Mouse (Mus musculus): ENCODE data around the gene Dmd.
A peak's percentile ranks its signal among the peaks of the same experiment; 100 is the strongest.

The Dmd gene

DNA sequence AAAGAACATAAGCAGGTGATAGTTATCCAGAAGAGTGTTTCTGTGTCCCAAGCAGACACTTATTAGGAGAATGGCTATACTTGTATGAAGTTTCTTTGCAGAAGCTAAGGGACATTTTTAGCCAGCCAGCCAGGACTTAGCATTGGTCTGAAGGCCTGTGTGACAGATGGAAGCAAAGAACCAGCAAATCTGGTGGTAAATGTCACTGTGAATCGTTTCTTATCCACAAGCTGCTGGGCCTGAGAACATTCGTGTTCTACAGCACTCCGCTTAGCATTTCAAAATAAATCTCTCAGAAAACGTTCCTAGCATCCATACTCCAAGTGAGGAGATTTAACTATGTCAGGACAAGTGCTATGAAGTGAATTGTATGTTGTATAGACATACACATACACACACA lies 1486.9 kb downstream of the Dmd start:
- no peak for DNase-seq

DNA sequence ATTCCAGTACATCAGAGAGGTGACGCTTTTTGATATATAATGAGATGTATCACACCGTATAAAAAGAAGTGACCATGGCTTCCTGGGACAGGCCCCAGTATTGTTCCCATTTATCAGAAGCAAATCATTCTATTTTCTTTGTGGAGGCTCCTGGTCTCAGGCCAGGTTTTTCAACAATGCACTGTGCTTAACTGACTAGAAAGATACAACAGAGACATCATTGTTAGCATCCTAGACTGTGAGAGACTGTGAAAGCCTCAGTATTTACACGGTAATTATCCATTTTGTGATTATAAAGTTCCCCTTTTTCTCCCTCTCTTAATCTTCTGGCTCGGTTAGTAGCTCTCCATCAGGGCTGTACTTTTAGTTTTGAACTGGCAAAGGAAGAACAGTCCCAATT lies 1487.9 kb downstream of the Dmd start:
- DNase-seq, result no peak

DNA sequence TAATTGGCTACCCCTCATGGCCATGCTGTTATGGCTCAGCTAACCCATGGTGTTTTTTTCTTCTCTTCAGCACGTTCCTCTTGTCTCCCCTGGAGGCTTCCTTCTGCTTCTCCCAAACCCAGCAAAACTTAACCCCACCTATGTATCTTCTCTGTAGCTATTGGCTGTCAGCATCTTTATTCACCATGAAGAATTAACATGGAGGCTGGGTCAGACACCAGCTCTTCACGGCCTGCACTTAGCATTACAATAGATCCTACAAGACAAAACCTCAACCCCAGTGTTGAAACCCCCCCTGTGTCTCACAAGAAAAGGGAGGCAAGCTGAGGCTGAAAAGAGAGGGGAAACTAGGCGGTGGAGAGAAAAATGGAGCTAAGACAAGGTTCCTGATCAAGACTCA lies 1494.3 kb downstream of the Dmd start:
- no peak for DNase-seq

GRCm38 (mm10) chrX:84443985-84444384 lies 1495.3 kb downstream of the Dmd start:
- DNase-seq, result no peak

DNA sequence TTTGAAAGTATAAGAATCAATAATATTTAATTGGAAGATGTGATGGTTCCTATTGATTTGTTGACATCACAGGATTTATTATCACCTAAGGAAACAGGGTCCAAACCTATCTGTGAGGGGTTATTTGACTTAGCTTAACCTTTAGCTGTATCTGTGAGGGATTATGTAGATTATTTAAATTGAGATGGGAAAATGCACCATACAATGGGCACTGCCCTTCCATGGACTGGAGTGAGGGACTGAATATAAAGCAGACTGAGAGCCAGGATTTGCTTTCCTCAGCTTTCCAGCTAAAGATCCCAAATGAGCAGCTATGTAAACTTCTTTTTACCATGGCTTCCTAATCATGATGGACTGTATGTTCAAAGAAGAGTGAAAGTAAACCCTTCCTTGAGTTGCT lies 1496.0 kb downstream of the Dmd start:
- DNase-seq, result no peak

DNA sequence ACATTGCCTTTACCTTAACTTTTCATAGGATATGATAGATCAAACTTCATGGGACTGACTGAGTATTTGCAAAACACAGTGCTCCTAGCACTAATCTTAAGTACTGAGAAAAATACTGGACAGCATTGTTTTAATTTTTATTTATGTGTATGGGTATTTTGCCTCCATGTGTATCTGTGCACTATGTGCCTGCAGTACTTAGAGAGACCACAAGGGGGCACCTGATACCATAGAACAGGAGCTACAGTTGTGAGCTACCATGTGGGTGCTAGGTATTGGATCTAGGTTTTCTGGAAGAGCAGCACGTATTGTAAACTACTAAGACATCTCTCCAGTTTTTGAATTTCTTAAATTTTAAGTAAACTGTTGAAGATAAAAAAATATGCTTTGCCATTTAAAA lies 1505.8 kb downstream of the Dmd start:
- DNase-seq, result peak; percentile 20 to 43

DNA sequence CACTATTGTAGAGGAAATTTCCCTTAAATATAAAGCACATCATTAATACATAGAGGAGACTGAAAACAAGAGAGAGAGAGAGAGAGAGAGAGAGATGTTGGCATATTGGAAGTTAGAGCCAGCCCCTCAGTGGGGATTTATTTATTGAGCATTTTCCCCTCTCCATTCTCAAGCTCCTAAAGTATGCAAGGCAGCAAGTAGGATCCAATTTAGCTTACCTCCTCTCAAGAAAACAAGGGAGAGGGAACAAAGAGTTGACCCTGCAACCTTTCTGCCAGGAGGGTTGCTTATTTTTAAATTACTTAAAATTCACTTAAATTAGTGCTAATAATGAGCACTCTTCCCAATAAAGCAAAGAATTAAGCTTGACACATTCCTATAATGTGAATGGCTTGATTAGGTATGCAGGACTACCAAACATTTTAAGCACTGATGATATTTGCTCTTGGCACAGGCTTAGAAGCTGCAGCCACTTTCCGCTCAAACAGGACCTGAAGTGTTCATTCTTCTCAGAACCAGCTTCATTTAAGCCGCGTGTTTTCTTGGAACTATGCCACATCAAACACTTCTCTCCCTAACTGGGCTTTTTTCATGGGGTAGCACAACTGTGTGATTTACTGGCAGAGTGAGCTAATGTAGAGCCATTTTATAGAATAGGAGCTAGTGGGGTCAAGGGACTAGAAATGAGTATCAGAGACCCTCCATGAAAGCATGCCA lies 1566.1 kb downstream of the Dmd start:
- DNase-seq, result no peak

- no peak for DNase-seq
Measured at GRCm38 (mm10) chrX:84551995-84552394, 1603.3 kb downstream of the Dmd start.

GRCm38 (mm10) chrX:84553441-84553840 lies 1604.8 kb downstream of the Dmd start:
- no peak for DNase-seq

GRCm38 (mm10) chrX:84598476-84598875 lies 1649.8 kb downstream of the Dmd start:
- no peak for DNase-seq

DNA sequence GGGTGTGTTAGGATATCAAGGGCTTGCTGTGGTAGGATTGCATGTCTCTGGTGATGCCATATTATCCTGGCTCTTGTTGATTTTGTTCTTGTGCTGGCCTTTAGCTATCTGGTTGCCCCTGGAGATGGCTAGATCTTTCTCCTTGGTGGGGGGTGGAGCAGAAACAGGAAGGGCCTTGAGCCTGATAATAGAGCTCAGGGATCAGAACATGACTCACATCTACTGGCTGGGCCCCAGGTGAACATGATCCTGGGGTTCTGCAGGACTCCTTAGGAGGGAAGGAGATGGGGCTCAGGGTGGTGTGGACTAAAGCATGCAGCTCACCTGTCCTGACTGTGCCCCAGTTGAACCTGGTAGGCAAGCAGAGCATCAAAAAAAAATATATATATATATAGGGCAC lies 1691.8 kb downstream of the Dmd start:
- no peak for DNase-seq

DNA sequence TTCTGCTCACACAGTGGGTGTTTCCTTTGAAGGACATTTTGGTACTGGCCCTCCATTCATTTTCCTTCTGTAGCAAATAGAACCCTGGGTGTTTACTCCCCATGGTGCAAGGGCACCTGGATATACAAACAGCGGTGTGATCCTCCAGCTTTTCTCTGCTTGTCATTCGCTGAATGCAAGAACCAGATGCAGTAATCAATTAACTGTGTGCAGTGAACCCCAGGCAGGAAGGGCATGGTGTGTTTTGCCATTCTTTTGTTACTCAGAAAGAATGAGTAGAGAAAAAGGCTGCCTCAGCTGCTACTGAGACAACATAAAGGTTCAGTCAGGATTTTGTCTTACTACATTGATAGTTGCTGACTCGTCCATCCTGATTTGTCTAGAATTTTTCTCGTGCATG lies 1799.0 kb downstream of the Dmd start:
- no peak for DNase-seq

DNA sequence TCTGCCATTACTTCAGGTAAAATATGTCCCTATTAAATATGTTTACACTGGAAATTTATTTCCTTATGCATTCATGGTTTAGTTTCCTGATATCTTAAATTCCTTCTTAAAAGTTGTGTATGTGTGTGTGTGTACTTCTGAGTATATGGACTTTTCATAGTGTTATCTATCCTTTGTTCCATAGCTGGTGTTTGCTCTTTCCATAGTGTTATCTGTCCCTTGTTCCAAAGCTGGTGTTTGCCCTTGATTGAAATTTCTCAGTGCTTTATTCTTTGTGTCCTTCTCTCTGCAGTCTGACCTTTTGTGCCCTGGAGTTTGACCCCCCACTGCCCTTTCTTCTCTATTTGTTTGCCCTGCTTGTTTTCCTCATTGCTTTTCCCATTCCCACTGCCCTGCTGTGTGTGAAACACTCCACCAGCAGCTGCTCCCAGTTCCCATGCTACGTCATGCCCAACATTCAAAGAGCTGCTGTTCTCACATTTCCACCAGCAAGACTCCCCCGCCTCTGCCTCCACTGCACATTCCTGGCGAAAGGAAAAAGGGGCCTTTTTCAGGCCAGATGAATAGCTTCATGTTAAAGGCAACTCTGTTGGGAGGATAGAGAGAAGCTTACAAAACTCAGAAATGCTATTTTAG lies 1911.5 kb downstream of the Dmd start:
- DNase-seq, result peak; percentile 18 to 40

DNA sequence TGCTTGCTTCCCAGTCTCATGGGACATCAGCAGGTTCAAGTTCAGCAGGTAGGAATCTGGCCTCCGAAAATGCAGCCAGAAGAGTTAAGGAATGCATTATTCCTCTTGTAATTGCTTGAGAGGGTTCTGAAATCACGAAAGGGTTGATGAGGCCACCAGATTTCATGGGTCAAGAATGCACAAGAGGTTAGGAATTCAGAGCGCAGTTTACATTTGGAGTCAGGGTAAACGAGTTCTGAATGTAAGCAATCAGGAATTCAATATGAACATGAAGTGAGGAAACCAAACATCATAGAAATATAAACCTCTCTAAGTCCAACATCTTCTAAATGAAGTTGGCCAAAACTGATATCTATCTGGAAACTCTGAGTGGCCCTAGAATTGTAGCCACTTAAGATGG lies 1924.4 kb downstream of the Dmd start:
- no peak for DNase-seq

- no peak for DNase-seq
Measured at GRCm38 (mm10) chrX:84878125-84878524, 1929.5 kb downstream of the Dmd start.

DNA sequence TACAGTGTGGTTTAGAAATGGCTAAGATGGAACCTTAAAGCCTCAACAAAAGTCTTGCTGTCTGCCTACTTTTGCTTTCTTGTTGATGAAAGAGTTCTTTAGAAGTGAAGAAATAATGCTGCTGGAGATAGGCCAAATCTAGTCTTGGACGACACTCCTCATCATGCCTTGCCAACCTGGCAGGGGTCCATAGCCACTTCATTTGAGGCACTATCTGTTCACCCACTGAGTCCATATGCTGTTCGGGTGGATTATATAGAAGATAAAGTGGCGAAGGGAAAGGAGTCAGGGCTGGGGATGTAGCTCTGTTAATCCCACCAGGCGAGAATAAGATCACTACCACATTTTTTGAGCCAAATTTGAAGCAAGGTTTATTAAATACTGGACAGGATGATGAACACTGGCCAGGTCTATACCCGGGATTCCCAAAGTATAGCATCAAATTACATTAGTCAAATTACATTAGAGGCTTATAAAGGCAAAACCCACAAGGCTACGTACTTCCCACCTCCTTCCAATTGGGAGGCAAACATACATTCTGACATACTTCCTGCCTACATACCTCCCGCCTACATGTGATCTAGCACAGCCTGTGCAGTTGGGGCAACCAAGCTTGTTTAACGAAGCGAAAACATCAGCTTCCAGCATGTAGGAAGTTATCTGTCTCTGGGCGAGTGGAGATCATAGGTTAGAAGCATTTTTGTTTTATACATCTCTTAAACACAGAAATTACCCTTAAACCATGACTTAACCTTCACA lies 1984.2 kb downstream of the Dmd start:
- DNase-seq, result no peak

DNA sequence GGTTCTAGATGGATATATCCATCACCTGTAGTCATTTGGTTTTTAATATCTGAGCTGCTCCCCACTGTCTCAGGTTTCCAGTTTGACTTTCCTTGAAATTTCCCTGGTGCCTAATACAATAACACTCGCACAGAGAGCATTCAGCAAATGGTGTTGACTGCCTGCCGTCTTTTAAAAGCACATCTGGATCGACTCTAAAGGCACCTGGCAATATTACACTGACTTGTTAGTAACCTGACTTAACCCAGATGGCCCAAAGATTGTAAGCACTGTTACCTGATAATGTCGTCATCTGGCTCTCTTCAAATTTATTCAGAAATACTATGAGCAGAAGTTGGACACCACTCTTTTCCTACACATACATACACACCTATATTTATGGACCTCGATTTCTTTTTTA lies 2011.9 kb downstream of the Dmd start:
- DNase-seq, result no peak

DNA sequence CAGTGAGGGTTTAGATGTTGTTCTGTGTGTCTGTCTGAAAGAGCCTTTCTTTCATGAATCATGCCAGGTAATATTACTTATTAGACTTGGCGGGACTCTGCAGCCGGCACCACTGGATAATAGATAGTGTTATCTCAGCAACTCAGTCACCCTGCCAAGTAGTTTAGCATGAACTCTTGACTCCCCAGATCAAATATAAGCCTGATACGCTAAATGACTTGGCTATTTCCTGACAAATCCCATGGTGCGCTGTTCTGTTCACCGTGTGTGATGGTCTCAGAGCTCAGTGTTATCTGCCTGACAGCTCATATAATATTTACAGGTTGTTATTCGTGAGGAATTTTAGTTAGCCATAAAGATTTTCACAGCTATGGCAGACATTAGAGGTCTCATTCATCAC lies 2012.3 kb downstream of the Dmd start:
- no peak for DNase-seq

GRCm38 (mm10) chrX:85008304-85008703 lies 2059.6 kb downstream of the Dmd start:
- no peak for DNase-seq

- no peak for DNase-seq
Measured at GRCm38 (mm10) chrX:85041466-85042058, 2092.9 kb downstream of the Dmd start.

DNA sequence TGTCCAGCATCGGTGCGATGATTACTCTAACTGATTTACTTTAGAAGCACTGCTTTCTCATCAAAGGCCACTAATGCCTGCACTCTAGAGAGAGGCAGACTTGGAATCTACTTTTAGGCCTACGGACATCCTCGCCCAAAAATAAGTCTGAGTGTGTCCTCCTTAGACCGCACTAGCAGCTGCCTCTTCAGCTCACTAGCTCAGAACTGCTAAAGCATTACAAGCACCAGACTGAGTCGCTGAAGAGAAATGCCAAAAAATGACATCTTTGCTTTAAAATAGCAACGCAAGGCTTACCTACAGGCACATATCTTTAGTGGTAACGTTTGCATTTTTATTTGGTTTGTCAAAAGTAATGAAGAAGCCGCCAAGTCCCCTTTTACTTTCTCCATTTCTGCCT lies 2098.0 kb downstream of the Dmd start:
- DNase-seq, result no peak

- DNase-seq, result peak; percentile 73 to 80
Measured at GRCm38 (mm10) chrX:85048141-85049110, 2099.8 kb downstream of the Dmd start.

All from kidney, postnatal 4 days (tissue).